Mouse (Mus musculus): ENCODE data around the gene Accs. TPM values are rescaled to one million over a fixed set of nuclear protein-coding genes. Genes with fewer than 3 reads are reported as not detected.

Accs gene
- polyA plus RNA-seq, 1 experiment, result 19.1 TPM

GRCm38 (mm10) chr2:93805523-93805922 lies 44.2 kb downstream of the Accs start:
- WGBS, result 81% methylated on average over 4 of the region's 4 CpGs
- Histone ChIP-seq H3K4me1 (ENCODE audit: control insufficient read depth, insufficient read depth, low read length) (no peaks in the 10 kb centered on the region), H3K4me3 (replicated peaks; ENCODE audit: extremely low read depth, low read depth, low read length) (no peak overlapping the region)
- DNase-seq, result no peak
- TF ChIP-seq CTCF (IDR thresholded peaks at IDR 0.05; ENCODE audit: insufficient read depth, low read length), result no peak
- TF ChIP-seq POLR2A (IDR thresholded peaks at IDR 0.05; ENCODE audit: borderline replicate concordance, extremely low read depth, low read depth, low read length), result no peak

- DNase-seq, result no peak
- TF ChIP-seq CTCF (IDR thresholded peaks at IDR 0.05; ENCODE audit: insufficient read depth, low read length) (no peak), POLR2A (IDR thresholded peaks at IDR 0.05; ENCODE audit: borderline replicate concordance, extremely low read depth, low read depth, low read length) (no peak)
- H3K4me1 ChIP-seq (ENCODE audit: control insufficient read depth, insufficient read depth, low read length), result no peaks in the 10 kb centered on the region
- WGBS, result 86% methylated on average over 5 of the region's 5 CpGs
- no peak overlapping the region for H3K4me3 ChIP-seq (replicated peaks; ENCODE audit: extremely low read depth, low read depth, low read length)
Measured at GRCm38 (mm10) chr2:93805066-93805465, 44.7 kb downstream of the Accs start.

GRCm38 (mm10) chr2:93802947-93803346 lies 46.8 kb downstream of the Accs start:
- H3K4me3 ChIP-seq (replicated peaks; ENCODE audit: extremely low read depth, low read depth, low read length), result no peak overlapping the region
- peaks cover under 1% of the 10 kb centered on the region; the same call in 1 of the 2 replicates for H3K4me1 ChIP-seq (ENCODE audit: control insufficient read depth, insufficient read depth, low read length)
- no peak for DNase-seq
- 84% methylated on average over 2 of the region's 2 CpGs for WGBS
- TF ChIP-seq CTCF (IDR thresholded peaks at IDR 0.05; ENCODE audit: insufficient read depth, low read length), result no peak
- no peak for TF ChIP-seq POLR2A (IDR thresholded peaks at IDR 0.05; ENCODE audit: borderline replicate concordance, extremely low read depth, low read depth, low read length)

- TF ChIP-seq POLR2A (IDR thresholded peaks at IDR 0.05; ENCODE audit: borderline replicate concordance, extremely low read depth, low read depth, low read length) (no peak), CTCF (IDR thresholded peaks at IDR 0.05; ENCODE audit: insufficient read depth, low read length) (no peak)
- Histone ChIP-seq H3K4me3 (replicated peaks; ENCODE audit: extremely low read depth, low read depth, low read length) (no peak overlapping the region), H3K4me1 (ENCODE audit: control insufficient read depth, insufficient read depth, low read length) (peaks cover 5% of the 10 kb centered on the region)
- 88% methylated on average over 7 of the region's 7 CpGs for WGBS
- DNase-seq, result no peak
Measured at GRCm38 (mm10) chr2:93801097-93801496, 48.6 kb downstream of the Accs start.

- WGBS, result 36% methylated on average over 19 of the region's 19 CpGs
- Histone ChIP-seq H3K4me1 (ENCODE audit: control insufficient read depth, insufficient read depth, low read length) (peaks cover 5% of the 10 kb centered on the region), H3K4me3 (replicated peaks; ENCODE audit: extremely low read depth, low read depth, low read length) (no peak overlapping the region)
- TF ChIP-seq CTCF (IDR thresholded peaks at IDR 0.05; ENCODE audit: insufficient read depth, low read length), result no peak
- no peak for TF ChIP-seq POLR2A (IDR thresholded peaks at IDR 0.05; ENCODE audit: borderline replicate concordance, extremely low read depth, low read depth, low read length)
- no peak for DNase-seq
Measured at GRCm38 (mm10) chr2:93797162-93797795, 52.5 kb downstream of the Accs start.

- 85% methylated on average over 5 of the region's 5 CpGs for WGBS
- no peak for TF ChIP-seq CTCF (IDR thresholded peaks at IDR 0.05; ENCODE audit: insufficient read depth, low read length)
- DNase-seq, result no peak
Measured at GRCm38 (mm10) chr2:93794375-93794774, 55.4 kb downstream of the Accs start.

GRCm38 (mm10) chr2:93791516-93792499 lies 57.9 kb downstream of the Accs start:
- Histone ChIP-seq H3K4me3 (replicated peaks; ENCODE audit: extremely low read depth, low read depth, low read length) (no peak overlapping the region), H3K4me1 (ENCODE audit: control insufficient read depth, insufficient read depth, low read length) (peaks cover 10% of the 10 kb centered on the region)
- TF ChIP-seq POLR2A (IDR thresholded peaks at IDR 0.05; ENCODE audit: borderline replicate concordance, extremely low read depth, low read depth, low read length) (no peak), CTCF (IDR thresholded peaks at IDR 0.05; ENCODE audit: insufficient read depth, low read length) (peak; percentile 2; the same call in 1 of the 2 replicates)
- WGBS, result 31% methylated on average over 13 of the region's 13 CpGs
- DNase-seq, result no peak

More at GRCm38 (mm10) chr2:93794375-93794774, 55.4 kb downstream of the Accs start:
- peaks cover 15% of the 10 kb centered on the region for H3K4me1 ChIP-seq (ENCODE audit: control insufficient read depth, insufficient read depth, low read length)
- no peak overlapping the region for H3K4me3 ChIP-seq (replicated peaks; ENCODE audit: extremely low read depth, low read depth, low read length)

GRCm38 (mm10) chr2:93790798-93791345 lies 58.9 kb downstream of the Accs start:
- TF ChIP-seq POLR2A (IDR thresholded peaks at IDR 0.05; ENCODE audit: borderline replicate concordance, extremely low read depth, low read depth, low read length) (no peak), CTCF (IDR thresholded peaks at IDR 0.05; ENCODE audit: insufficient read depth, low read length) (no peak)
- Histone ChIP-seq H3K4me3 (replicated peaks; ENCODE audit: extremely low read depth, low read depth, low read length) (no peak overlapping the region), H3K4me1 (ENCODE audit: control insufficient read depth, insufficient read depth, low read length) (peaks cover 10% of the 10 kb centered on the region)
- WGBS, result 81% methylated on average over 4 of the region's 4 CpGs
- no peak for DNase-seq

- Histone ChIP-seq H3K4me3 (replicated peaks; ENCODE audit: extremely low read depth, low read depth, low read length) (no peak overlapping the region), H3K4me1 (ENCODE audit: control insufficient read depth, insufficient read depth, low read length) (peaks cover 10% of the 10 kb centered on the region)
- 88% methylated on average over 5 of the region's 5 CpGs for WGBS
- DNase-seq, result no peak
- no peak for TF ChIP-seq POLR2A (IDR thresholded peaks at IDR 0.05; ENCODE audit: borderline replicate concordance, extremely low read depth, low read depth, low read length)
- TF ChIP-seq CTCF (IDR thresholded peaks at IDR 0.05; ENCODE audit: insufficient read depth, low read length), result no peak
Measured at GRCm38 (mm10) chr2:93788557-93788956, 61.2 kb downstream of the Accs start.

Data from lung, adult 2 months (tissue).